Mouse (Mus musculus) Muller cell, postnatal 12 days (primary cell): Measurements from ENCODE around the gene Ppt2.

Experiments used
- DNase-seq: peaks from one replicate; pipeline ENCODE4 v3.0.0-alpha.2; 2015; ENCODE audit errors: inconsistent ontology term

Gene Ppt2

GRCm38 (mm10) chr17:34587814-34588213 lies 40.5 kb downstream of the Ppt2 start:
- no peak for DNase-seq

GRCm38 (mm10) chr17:34587423-34587811 lies 40.9 kb downstream of the Ppt2 start:
- DNase-seq: peak; percentile 98

GRCm38 (mm10) chr17:34586796-34587422 lies 41.4 kb downstream of the Ppt2 start:
- DNase-seq: peak; percentile 99

- DNase-seq: no peak
These were observed 42.2 kb downstream of the Ppt2 start for GRCm38 (mm10) chr17:34585877-34586771.

- DNase-seq: no peak
These were observed 43.2 kb downstream of the Ppt2 start for GRCm38 (mm10) chr17:34585121-34585520.

GRCm38 (mm10) chr17:34583819-34584218 lies 44.5 kb downstream of the Ppt2 start:
- DNase-seq: no peak

GRCm38 (mm10) chr17:34583397-34583796 lies 44.9 kb downstream of the Ppt2 start:
- DNase-seq: no peak

- DNase-seq: no peak
These were observed 45.8 kb downstream of the Ppt2 start for GRCm38 (mm10) chr17:34582528-34582927.

GRCm38 (mm10) chr17:34578070-34578469 lies 50.2 kb downstream of the Ppt2 start:
- DNase-seq: no peak

- DNase-seq: no peak
These were observed 51.7 kb downstream of the Ppt2 start for GRCm38 (mm10) chr17:34576577-34576976.

GRCm38 (mm10) chr17:34572361-34572760 lies 55.9 kb downstream of the Ppt2 start:
- no peak for DNase-seq

- DNase-seq: no peak
These were observed 56.4 kb downstream of the Ppt2 start for GRCm38 (mm10) chr17:34571875-34572274.

GRCm38 (mm10) chr17:34569919-34570318 lies 58.4 kb downstream of the Ppt2 start:
- DNase-seq: no peak

- no peak for DNase-seq
These were observed 59.9 kb downstream of the Ppt2 start for GRCm38 (mm10) chr17:34568421-34568820.

- no peak for DNase-seq
These were observed 61.0 kb downstream of the Ppt2 start for GRCm38 (mm10) chr17:34567311-34567710.
